Mouse (Mus musculus): ENCODE results near the gene Cpvl.

Cpvl gene

DNA sequence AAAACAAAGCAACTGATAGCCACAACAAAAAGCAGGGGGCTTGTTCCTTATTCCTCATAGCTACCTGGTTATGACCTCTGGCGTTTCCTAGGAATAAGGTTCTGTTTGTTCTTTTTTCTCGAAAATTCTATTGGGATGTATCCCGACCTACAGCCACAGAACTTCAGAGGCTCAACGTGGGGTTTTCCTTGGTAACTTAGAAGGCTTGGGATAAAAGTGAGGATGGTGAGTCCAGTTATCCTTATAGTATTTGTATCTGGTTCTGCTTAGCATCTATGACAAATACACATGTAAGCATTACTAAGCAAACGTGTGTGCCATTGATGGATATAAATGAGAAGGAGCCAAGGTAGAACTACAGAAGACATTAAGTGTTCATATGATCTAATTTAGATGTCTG is at the start of gene Cpvl:
TSS of gene Cpvl (minus strand) at position 101 of the 400 bp plus-strand sequence.
- no peak for DNase-seq (ENCODE audit: extremely low read depth, insufficient read length, low spot score)

GRCm38 (mm10) chr6:54023846-54024245 is 45.4 kb upstream of the Cpvl start:
- no peak for DNase-seq (ENCODE audit: extremely low read depth, insufficient read length, low spot score)

GRCm38 (mm10) chr6:54021123-54021789 is 42.8 kb upstream of the Cpvl start:
- no peak for DNase-seq (ENCODE audit: extremely low read depth, insufficient read length, low spot score)

DNA sequence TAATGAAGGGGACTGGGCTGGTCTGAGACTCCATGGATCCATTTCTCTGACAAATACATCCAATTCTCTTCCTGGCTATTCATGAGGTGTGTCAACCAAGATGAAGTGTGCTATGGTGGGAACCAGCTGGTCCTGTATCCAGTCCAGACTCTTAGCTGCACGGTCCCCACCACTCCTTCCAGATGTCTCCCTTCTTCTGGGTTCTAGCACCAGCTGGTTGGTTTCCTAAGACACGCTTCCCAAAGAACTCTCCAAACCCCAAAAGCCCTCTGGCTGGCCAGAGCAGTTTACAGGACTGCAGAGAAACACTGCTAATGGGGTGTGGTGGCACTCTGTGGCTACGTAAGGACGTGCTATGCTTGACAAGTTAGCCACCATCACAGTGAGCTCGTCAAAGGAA is 40.4 kb upstream of the Cpvl start:
- no peak for DNase-seq (ENCODE audit: extremely low read depth, insufficient read length, low spot score)

DNA sequence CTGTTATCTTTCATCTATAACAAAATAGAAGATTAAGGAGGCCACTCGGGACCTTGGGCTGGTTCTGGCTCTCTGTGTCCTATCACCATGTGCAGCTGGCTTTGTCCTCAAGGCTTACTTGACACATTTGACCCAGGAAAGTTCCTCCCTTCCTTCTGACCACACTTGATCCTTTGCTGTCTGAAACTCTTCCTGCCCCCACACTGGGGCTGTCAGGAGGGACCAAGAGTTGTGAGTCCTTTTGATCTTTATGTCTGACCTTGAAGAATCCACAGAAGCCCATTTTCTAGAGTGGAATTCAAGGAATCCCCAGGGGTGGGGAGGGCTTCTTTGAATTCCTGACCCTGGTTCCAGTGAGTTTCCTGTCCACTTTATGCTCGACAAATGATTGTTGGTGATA is 39.6 kb upstream of the Cpvl start:
- DNase-seq (ENCODE audit: extremely low read depth, insufficient read length, low spot score) = no peak

GRCm38 (mm10) chr6:54012163-54012562 is 33.7 kb upstream of the Cpvl start:
- no peak for DNase-seq (ENCODE audit: extremely low read depth, insufficient read length, low spot score)

- no peak for DNase-seq (ENCODE audit: extremely low read depth, insufficient read length, low spot score)
These were observed 31.9 kb upstream of the Cpvl start for GRCm38 (mm10) chr6:54010362-54010761.

DNA sequence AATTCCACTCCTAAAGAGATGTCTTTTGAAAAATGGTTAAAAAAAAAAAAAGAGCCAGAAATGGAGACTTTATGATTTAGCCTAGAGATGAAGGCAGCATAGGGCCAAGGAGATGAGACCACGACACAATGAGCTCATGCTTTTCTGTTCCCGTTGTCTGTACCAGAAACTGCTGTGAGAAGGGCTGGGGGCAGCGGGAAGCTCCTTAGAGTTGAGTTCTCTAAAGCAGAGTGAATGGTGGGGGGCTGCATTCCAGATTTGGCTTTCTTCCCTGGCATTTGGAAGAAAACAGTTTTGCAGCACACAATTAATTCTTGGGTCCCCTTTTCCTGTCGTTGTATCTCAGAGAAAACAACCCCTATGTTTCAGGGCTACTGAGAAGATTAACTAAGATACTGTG is 30.8 kb upstream of the Cpvl start:
- DNase-seq (ENCODE audit: extremely low read depth, insufficient read length, low spot score) = no peak

DNA sequence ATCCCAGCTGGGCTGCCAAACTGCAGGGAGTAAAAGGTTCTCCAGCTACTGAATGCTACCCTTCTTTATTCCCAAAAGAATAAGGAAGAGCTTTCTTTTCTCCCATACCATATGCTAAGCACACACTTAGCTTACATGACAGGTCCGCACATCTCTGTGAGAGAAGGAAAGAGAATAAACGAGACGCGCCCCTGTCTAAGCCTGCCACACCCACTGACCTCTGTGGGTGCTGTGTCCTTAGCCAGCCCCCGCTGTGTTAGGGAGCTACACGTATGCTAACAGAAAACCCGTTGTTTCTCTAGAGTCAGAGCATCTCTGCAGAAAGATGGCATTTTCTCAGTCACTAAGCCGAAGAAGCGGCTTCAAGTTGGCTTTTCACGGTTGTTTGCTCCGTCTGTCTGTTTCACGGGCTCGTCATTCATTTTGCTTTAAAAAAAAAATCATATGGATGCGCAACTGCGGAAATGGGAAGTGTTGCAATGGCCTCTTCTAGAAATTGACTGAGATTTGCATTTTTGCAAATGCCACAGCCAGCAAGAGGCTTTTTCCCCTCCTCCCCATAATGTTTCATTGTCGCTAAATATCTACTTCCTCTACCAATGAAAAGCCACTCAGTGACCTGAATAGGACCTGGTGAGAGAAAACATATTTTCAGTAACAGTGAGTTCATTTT is 30.1 kb upstream of the Cpvl start:
- no peak for DNase-seq (ENCODE audit: extremely low read depth, insufficient read length, low spot score)

DNA sequence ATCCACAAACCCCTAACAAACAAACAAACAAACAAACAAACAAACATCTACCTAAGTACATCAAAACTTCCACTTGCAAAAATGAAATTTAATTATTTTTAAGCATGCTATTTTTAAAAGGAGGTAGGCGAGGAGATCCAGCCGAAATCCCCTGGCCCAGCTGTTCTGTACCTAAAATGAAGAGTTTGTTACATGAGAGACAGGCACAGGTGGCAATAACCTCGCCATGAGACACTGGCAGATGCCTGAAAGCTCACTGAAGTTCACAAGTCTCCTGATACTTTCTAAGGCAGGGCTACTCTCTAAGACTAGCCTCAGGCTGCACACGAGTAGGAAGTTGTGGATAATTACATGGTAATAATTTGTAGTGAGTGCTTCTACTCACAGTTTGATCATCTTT is 26.8 kb upstream of the Cpvl start:
- no peak for DNase-seq (ENCODE audit: extremely low read depth, insufficient read length, low spot score)

- no peak for DNase-seq (ENCODE audit: extremely low read depth, insufficient read length, low spot score)
These were observed 17.9 kb upstream of the Cpvl start for GRCm38 (mm10) chr6:53996226-53996955.

DNA sequence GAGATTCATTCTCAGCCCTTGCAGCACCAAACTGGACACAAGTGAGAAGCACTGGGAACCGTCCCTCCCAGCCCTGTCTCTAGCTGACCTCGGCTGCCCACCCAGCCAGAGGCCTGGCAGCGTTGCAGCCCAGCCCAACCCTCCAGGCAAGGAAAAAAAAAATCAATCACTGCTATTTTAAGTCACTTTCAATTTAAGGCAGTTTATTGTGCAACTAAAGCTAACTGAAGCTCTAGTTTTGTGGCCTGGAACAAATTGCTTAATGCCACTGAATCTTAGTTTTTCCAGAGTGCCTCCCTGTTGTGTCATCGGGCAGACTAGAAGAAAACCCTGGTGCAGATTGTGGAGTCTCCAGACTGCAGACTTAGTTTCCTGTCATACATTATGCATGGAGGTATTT is 17.0 kb upstream of the Cpvl start:
- no peak for DNase-seq (ENCODE audit: extremely low read depth, insufficient read length, low spot score)

GRCm38 (mm10) chr6:53992386-53992785 is 13.9 kb upstream of the Cpvl start:
- no peak for DNase-seq (ENCODE audit: extremely low read depth, insufficient read length, low spot score)

DNA sequence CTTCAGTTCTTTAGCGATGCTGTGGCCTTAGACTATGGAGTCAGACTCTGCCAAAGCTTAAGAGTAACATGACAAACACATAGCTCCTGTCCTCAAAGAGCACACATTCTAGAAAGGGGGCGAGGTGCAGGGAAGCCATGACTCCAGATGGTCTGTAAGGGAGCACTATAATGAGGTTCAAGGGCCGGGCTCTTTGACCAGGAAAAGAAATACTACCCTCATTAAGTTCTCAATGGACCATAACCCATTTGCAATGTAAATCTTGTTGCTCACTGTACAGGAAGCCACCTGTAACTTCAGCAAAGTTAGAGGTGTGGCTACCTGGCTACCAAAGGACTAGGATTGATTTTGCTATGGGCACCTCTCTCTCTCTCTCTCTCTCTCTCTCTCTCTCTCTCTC is 8.8 kb upstream of the Cpvl start:
- DNase-seq (ENCODE audit: extremely low read depth, insufficient read length, low spot score) = no peak

DNA sequence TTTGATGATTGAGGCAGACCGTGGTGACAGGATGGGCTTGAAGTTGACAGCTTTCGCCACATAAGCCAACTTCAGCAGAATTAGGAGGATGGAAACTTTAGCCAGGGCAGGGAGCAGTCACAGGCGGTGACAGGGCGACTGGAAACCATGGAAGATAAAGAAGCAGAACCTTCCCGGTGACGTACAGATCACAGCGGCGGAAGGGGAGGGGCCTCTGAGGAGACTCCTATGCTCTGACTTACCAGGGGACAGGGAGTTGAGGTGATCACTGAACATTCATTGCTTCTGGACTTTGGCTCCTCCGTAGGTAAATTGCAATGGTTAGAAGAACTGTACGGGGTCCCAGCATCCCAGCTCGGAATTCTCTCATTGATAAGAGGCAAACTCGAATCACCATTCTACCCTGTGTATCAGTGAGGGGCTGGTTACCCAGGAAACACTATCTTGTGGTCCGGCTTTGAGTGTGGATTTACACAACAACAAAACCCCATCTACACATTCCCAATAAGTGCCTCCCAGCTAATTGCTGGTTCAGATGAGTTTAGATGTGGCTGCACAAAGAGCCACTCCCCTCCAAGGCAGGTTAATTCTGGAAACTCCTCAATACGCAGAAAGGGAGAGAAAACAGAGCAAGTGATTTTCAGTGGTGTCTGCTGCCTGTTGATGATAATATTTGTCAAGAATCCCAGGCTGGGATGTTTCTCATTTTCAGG is 8.0 kb upstream of the Cpvl start:
- DNase-seq (ENCODE audit: extremely low read depth, insufficient read length, low spot score) = no peak

DNA sequence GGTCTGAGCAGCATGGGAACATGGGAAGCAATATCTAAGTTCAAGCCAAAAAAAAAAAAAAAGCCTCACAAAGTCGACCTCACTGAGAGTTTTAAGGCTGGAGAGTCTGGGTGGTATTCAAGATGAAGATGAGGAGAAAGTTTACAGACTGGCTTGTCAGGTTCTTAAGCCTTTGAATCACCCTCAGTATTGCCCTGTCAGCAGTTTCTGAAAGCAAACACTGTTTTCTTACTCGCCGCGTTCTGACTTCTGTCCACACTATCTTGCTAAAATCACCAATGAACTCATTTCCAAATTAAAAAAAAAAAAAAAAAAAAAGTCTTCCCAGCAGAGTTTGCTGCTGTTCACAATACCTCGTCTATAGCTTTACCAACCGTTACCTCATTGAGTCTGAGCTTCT is 5.3 kb upstream of the Cpvl start:
- DNase-seq (ENCODE audit: extremely low read depth, insufficient read length, low spot score) = no peak

- no peak for DNase-seq (ENCODE audit: extremely low read depth, insufficient read length, low spot score)
These were observed 4.1 kb upstream of the Cpvl start for GRCm38 (mm10) chr6:53982612-53983011.

- DNase-seq (ENCODE audit: extremely low read depth, insufficient read length, low spot score) = no peak
These were observed 3.7 kb upstream of the Cpvl start for GRCm38 (mm10) chr6:53982047-53982600.

- DNase-seq (ENCODE audit: extremely low read depth, insufficient read length, low spot score) = no peak
These were observed 2.5 kb upstream of the Cpvl start for GRCm38 (mm10) chr6:53980817-53981480.

DNA sequence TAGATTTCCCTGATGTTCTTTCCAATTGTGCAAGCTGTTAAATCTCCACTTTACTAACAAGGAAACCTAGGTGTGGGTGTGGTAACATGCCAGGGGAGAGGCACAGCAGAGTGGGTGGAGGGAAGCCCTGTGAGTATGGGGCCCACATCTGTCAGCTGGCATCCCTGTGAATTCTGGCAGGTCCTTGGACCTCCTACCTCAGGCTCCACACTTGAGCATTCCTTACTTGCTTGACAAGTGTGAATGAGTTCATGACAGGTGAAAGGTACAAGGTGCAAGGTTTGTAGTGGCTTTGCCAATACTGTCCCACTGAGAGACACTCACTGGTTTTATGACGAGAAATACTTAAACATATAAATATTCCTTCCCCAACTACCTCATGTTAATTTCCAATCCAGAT is 4.4 kb downstream of the Cpvl start:
- no peak for DNase-seq (ENCODE audit: extremely low read depth, insufficient read length, low spot score)
